Mouse (Mus musculus): ENCODE measurements around the gene Mex3d.

Gene Mex3d

DNA sequence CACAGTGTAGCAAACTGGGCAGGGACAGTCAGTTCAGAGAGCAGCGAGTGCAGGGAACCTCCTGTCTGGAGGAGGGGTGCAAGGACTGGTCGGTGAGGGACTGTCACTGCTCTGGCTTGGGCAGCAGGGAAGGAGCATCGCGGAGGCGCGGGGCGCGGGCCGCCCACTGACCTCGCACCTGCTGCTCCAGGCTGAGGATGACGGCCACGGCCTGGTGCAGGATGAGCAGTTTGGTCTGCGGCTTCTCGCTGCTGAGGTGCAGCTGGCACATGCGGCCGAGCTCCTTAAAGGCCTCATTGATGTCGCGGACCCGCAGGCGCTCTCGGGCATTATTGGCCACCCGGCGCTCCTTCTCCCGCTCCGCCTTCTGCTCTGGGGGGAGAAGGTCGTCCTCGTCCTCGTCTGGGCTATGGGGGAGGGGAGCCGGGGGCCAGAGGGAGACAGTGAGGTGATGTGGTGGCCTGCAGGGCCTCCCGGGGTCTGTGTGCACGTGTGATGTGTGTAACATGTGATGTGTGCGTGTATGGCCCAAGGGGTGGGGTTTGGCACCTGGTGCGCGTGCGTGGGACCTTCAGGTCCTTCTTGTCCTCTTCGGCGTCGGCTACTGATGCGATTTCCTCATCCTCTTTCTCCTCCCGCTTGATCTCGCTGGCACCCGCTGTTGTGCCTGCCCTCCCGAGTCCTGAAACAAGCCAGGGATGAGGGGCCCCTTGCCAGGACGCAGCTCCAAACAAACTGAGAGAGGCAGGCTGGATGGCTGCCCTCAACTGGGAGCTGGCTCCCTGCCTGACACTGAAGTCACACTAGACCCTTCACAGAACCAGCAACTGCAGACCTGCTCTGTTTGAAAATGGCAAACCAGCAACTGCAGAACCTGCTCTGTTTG lies 25.4 kb upstream of the Mex3d start:
- no peak for DNase-seq (ENCODE audit: low read depth, low spot score)

DNA sequence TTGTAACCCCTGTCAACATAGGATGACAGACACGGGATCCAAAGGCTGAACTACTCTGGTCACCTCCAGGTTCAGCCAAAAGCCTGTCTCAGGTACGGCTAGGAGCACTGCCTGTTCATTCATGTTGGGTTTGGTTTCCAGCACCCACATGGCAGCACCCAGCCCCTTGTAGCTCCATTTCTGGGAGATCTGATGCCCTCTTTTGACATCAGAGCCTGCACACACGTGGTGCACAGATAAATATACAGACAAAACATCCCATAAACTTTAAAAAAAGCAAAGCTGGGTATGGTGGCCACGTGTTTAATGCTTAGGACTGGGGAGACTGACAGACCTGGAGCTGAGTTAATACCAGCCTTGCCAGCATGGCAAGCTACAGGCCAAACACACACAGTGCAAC lies 20.5 kb upstream of the Mex3d start:
- DNase-seq (ENCODE audit: low read depth, low spot score) = no peak

- DNase-seq (ENCODE audit: low read depth, low spot score) = peak; percentile 95
Observed at GRCm38 (mm10) chr10:80406684-80407501, 19.4 kb upstream of the Mex3d start, which contains the start of gene Uqcr11. Gene Uqcr11, minus strand, starts transcription at chr10:80406830.

DNA sequence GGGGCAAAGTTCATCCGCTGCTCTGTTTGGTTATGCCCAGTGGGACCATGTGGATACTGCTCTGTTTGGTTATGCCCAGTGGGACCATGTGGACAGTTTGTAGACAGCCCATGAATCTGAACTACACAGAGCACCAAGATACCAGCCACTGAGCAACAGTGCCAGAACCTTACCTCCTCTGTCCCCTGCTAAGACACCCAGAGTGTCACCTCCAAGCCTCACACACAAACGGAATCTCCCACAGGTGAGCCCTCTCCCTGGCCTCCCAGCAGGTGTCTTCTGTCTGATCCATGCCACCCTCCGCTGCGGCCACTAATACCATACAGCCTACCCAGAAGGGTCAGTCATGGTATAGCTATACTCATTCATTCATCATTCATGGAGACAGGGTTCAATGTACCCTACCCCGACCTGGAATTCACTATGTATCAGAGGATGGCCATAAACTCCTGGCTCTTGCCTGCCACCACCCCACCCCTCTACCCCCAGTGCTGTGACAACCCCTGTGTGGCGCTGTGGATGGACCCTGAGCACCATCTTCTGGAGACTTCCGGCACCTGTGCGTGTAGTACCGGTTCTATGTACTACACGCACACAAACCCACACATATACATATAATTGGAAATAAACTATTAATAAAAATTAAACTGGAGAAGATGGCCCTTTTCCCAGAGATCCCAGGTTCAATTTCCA lies 18.2 kb upstream of the Mex3d start:
- DNase-seq (ENCODE audit: low read depth, low spot score) = no peak

GRCm38 (mm10) chr10:80403044-80403692 lies 15.7 kb upstream of the Mex3d start:
- DNase-seq (ENCODE audit: low read depth, low spot score) = peak; percentile 62

DNA sequence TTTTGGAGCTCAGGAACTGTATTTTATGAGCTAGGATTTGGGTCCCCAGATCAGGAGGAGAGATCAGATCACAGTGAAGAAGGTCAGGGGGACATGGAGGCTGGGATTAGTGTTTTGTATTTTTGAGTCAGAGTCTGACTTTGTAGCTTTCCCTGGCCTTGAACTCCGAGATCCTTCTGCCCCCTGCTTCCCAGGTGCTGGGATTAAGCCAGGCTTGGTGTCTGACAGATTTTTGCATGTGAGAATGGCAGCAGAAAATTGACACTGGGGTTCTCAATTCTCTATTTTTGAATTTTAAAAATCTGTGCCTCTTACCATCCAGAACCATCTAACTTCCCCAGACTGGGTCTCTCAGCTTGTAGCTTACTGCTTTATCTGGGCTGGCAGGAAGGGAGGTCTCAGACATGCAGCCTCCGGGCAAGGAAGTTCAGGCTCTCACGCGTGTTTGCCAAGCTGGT lies 13.3 kb upstream of the Mex3d start:
- DNase-seq (ENCODE audit: low read depth, low spot score) = no peak

DNA sequence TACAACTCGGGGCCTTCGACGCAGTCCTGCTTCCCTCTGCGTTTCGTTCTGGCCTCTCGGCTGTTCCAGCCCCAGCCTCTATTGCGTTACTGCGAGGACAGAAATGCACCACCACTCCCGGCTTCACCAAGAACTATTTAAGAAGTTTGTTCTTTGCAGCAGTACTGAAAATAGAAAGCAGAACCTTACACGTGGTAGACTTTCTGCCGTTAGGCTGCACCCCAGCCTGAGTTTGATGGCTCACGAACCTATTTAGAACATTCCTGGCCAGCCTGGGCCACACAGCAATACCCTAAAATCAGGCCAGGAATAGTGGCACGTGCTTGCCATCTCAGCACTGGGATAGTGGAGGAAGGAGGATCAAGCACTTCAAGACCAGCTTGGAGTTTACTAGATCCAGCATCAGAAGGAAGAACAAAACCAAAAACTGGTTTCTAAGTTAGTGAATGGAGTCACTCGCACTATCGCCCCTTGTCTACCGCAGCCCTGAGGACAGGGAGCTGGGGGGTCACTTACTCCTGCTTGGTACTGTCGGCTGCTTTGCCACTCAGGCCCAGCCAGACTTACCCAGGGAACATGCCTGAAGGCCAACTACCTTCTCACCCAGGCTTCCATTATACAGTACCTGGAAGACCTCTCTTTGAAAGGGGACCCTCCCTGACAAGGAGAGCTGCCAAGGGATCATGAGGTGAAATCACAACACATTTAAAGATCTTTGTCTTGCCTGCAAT lies 12.7 kb upstream of the Mex3d start:
- DNase-seq (ENCODE audit: low read depth, low spot score) = peak; percentile 15

GRCm38 (mm10) chr10:80399191-80399972 lies 11.9 kb upstream of the Mex3d start, which contains the start of gene Mbd3:
Gene Mbd3, minus strand, starts transcription at chr10:80399550.
- peak; percentile 100 for DNase-seq (ENCODE audit: low read depth, low spot score)

- DNase-seq (ENCODE audit: low read depth, low spot score) = peak; percentile 97
Observed at GRCm38 (mm10) chr10:80398719-80399190, 11.3 kb upstream of the Mex3d start.

DNA sequence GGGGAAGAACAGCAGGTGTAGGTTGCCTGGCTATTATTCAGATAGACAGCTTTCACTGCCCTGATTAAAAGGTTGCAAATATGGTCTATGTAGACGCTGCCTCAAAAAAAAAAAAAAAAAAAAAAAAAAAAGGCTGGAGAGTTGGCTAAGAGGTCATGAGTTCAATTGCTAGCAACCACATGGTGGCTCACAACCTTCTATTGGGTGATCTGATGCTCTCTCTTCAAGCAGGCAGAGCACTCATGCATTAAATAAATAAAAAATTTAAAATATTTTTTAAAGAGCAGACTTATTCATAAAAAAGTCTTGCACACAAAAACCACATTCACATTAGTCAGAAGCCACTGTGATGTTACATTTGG lies 10.7 kb upstream of the Mex3d start:
- peak; percentile 52 for DNase-seq (ENCODE audit: low read depth, low spot score)

- no peak for DNase-seq (ENCODE audit: low read depth, low spot score)
Observed at GRCm38 (mm10) chr10:80397524-80398173, 10.2 kb upstream of the Mex3d start.

- no peak for DNase-seq (ENCODE audit: low read depth, low spot score)
Observed at GRCm38 (mm10) chr10:80396822-80397523, 9.5 kb upstream of the Mex3d start.

DNA sequence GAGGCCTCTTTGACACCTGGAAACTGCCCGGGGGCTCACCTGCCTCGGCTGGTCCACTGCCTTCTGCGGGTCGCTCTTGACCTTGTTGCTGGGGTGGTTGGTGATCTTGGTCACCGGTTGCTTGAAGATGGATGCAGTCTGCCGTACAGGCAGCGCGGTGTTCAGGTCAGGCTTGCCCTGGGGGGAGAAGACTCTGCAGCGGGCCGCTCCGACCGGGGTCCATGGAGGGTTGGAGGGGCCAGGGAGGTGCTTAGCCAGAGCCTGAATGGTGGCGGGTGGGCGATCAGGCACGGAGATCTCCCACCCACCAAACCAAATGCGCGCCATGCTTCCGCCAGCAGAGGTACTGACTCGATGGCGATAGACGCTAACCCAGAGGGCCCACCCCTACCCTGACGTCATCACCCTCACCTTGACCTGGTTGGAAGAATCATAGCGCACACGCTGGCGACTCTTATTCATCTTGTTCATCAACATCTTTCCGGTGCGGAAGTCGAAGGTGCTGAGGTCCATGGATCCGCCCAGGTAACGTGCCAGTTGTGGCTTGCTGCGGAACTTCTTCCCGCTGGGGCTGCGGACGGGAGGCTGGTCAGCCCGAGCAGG lies 7.7 kb upstream of the Mex3d start:
- DNase-seq (ENCODE audit: low read depth, low spot score) = no peak

- DNase-seq (ENCODE audit: low read depth, low spot score) = no peak
Observed at GRCm38 (mm10) chr10:80392687-80393086, 5.2 kb upstream of the Mex3d start.

DNA sequence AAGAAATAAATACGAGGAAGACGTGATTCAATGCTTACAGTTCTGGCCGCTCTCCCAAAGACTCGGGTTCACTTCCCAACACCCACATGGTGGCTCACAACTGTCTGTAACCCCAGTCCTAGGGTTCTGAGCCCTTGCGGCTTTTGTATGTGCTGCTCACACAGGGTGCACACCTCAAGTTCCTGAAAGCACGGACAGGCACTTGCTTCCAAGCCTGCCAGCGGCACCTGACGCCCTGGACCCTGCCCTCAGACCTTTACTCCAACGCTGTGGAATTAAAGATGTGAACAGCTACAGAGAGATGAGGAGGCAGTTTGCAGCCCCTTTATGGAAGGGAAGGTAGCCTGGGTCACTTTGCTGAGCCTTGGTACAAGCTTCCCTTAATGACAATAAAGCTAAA lies 3.2 kb upstream of the Mex3d start:
- DNase-seq (ENCODE audit: low read depth, low spot score) = no peak

- no peak for DNase-seq (ENCODE audit: low read depth, low spot score)
Observed at GRCm38 (mm10) chr10:80389185-80389708, 1.8 kb upstream of the Mex3d start.

GRCm38 (mm10) chr10:80388731-80389130 lies 1.3 kb upstream of the Mex3d start:
- no peak for DNase-seq (ENCODE audit: low read depth, low spot score)
